Mouse (Mus musculus): ENCODE measurements around the gene Glyat. TPM values are rescaled to one million over a fixed set of nuclear protein-coding genes. Genes with fewer than 3 reads are reported as not detected.

The Glyat gene
- not detected in 2 replicates for total RNA-seq (2014; rRNA removed; ENCODE audit: low replicate concordance)
- not detected in 2 replicates for polyA plus RNA-seq (2015; fragmentation: Nextera tagmentation; extraction: Ambion mirVana)

GRCm38 (mm10) chr19:12633176-12633575 is at the start of gene Glyat:
Gene Glyat, plus strand, starts transcription at chr19:12633308.
- Histone ChIP-seq H3K9ac (replicated peaks; ENCODE audit: low read depth, low read length) (no peak within 1 kb of the TSS), H3K4me3 (ENCODE audit: low read depth, low read length) (no peak within 1 kb of the TSS), H3K4me2 (ENCODE audit: low read depth, low read length) (no peak within 1 kb of the TSS), H3K36me3 (replicated peaks; ENCODE audit: control insufficient read depth, insufficient read depth, low read length) (no peaks in the 10 kb centered on the region), H3K9me3 (replicated peaks; ENCODE audit: control insufficient read depth, low read length) (no peaks in the 10 kb centered on the region), H3K27me3 (ENCODE audit: control insufficient read depth, insufficient read depth, low read length) (no peaks in the 10 kb centered on the region), H3K4me1 (ENCODE audit: control insufficient read depth, insufficient read depth) (no peaks in the 10 kb centered on the region), H3K27ac (ENCODE audit: low read depth) (no peak within 1 kb of the TSS)
- WGBS, result 57% methylated on average over 4 of the region's 4 CpGs
- ATAC-seq (ENCODE audit: insufficient read depth, low read depth), result no peak
- no peak for TF ChIP-seq EP300 (IDR thresholded peaks at IDR 0.05; ENCODE audit: low read depth)
- TF ChIP-seq CTCF (IDR thresholded peaks at IDR 0.05; ENCODE audit: low read depth), result no peak
- DNase-seq (ENCODE audit: low spot score), result no peak

GRCm38 (mm10) chr19:12585310-12585709 is 47.8 kb upstream of the Glyat start:
- no peak overlapping the region for H3K9ac ChIP-seq (replicated peaks; ENCODE audit: low read depth, low read length)
- H3K4me2 ChIP-seq (ENCODE audit: low read depth, low read length), result no peak overlapping the region
- 52% methylated on average over 4 of the region's 4 CpGs for WGBS
- H3K27ac ChIP-seq (ENCODE audit: low read depth), result peak overlapping the region; percentile 57; the same call in 1 of the 2 replicates
- H3K36me3 ChIP-seq (replicated peaks; ENCODE audit: control insufficient read depth, insufficient read depth, low read length), result no peaks in the 10 kb centered on the region
- H3K4me3 ChIP-seq (ENCODE audit: low read depth, low read length), result no peak overlapping the region
- H3K9me3 ChIP-seq (replicated peaks; ENCODE audit: control insufficient read depth, low read length), result no peaks in the 10 kb centered on the region
- ATAC-seq (ENCODE audit: insufficient read depth, low read depth), result no peak
- no peak for TF ChIP-seq CTCF (IDR thresholded peaks at IDR 0.05; ENCODE audit: low read depth)
- no peak for TF ChIP-seq EP300 (IDR thresholded peaks at IDR 0.05; ENCODE audit: low read depth)
- H3K27me3 ChIP-seq (ENCODE audit: control insufficient read depth, insufficient read depth, low read length), result no peaks in the 10 kb centered on the region
- H3K4me1 ChIP-seq (ENCODE audit: control insufficient read depth, insufficient read depth), result no peaks in the 10 kb centered on the region
- DNase-seq (ENCODE audit: low spot score), result no peak

GRCm38 (mm10) chr19:12591908-12592307 is 41.2 kb upstream of the Glyat start:
- 0% methylated on average over 1 of the region's 1 CpGs for WGBS
- TF ChIP-seq CTCF (IDR thresholded peaks at IDR 0.05; ENCODE audit: low read depth) (peak; percentile 89), EP300 (IDR thresholded peaks at IDR 0.05; ENCODE audit: low read depth) (no peak)
- peak; percentile 74 for DNase-seq (ENCODE audit: low spot score)
- Histone ChIP-seq H3K9ac (replicated peaks; ENCODE audit: low read depth, low read length) (no peak overlapping the region), H3K9me3 (replicated peaks; ENCODE audit: control insufficient read depth, low read length) (no peaks in the 10 kb centered on the region), H3K4me1 (ENCODE audit: control insufficient read depth, insufficient read depth) (0 out of 2 replicates have a peak, but pooled peaks cover 3% of the 10 kb centered on the region), H3K36me3 (replicated peaks; ENCODE audit: control insufficient read depth, insufficient read depth, low read length) (no peaks in the 10 kb centered on the region), H3K4me3 (ENCODE audit: low read depth, low read length) (no peak overlapping the region), H3K4me2 (ENCODE audit: low read depth, low read length) (no peak overlapping the region), H3K27me3 (ENCODE audit: control insufficient read depth, insufficient read depth, low read length) (0 out of 2 replicates have a peak, but pooled peaks cover 4% of the 10 kb centered on the region), H3K27ac (ENCODE audit: low read depth) (no peak overlapping the region)
- ATAC-seq (ENCODE audit: insufficient read depth, low read depth), result peak; percentile 56

- no peak overlapping the region for H3K27ac ChIP-seq (ENCODE audit: low read depth)
- DNase-seq (ENCODE audit: low spot score), result no peak
- 0 out of 2 replicates have a peak, but pooled peaks cover 3% of the 10 kb centered on the region for H3K4me1 ChIP-seq (ENCODE audit: control insufficient read depth, insufficient read depth)
- no peaks in the 10 kb centered on the region for H3K9me3 ChIP-seq (replicated peaks; ENCODE audit: control insufficient read depth, low read length)
- H3K27me3 ChIP-seq (ENCODE audit: control insufficient read depth, insufficient read depth, low read length), result 0 out of 2 replicates have a peak, but pooled peaks cover 4% of the 10 kb centered on the region
- no peaks in the 10 kb centered on the region for H3K36me3 ChIP-seq (replicated peaks; ENCODE audit: control insufficient read depth, insufficient read depth, low read length)
- WGBS, result 46% methylated on average over 2 of the region's 2 CpGs
- no peak overlapping the region for H3K9ac ChIP-seq (replicated peaks; ENCODE audit: low read depth, low read length)
- TF ChIP-seq EP300 (IDR thresholded peaks at IDR 0.05; ENCODE audit: low read depth) (no peak), CTCF (IDR thresholded peaks at IDR 0.05; ENCODE audit: low read depth) (no peak)
- ATAC-seq (ENCODE audit: insufficient read depth, low read depth), result no peak
- peak overlapping the region; percentile 100; the same call in 1 of the 2 replicates for H3K4me2 ChIP-seq (ENCODE audit: low read depth, low read length)
- peak overlapping the region; percentile 71; the same call in 1 of the 2 replicates for H3K4me3 ChIP-seq (ENCODE audit: low read depth, low read length)
Observed at GRCm38 (mm10) chr19:12595135-12595529, 38.0 kb upstream of the Glyat start.

GRCm38 (mm10) chr19:12595530-12596289 is 37.4 kb upstream of the Glyat start:
- under 1% methylated on average over 46 of the region's 49 CpGs for WGBS
- peak overlapping the region; percentile 53 for H3K27ac ChIP-seq (ENCODE audit: low read depth)

More at GRCm38 (mm10) chr19:12595530-12596289, 37.4 kb upstream of the Glyat start:
- peak; percentile 58 for DNase-seq (ENCODE audit: low spot score)
- ATAC-seq (ENCODE audit: insufficient read depth, low read depth), result peak; percentile 86
- Histone ChIP-seq H3K4me2 (ENCODE audit: low read depth, low read length) (peak overlapping the region; percentile 100), H3K36me3 (replicated peaks; ENCODE audit: control insufficient read depth, insufficient read depth, low read length) (no peaks in the 10 kb centered on the region), H3K4me1 (ENCODE audit: control insufficient read depth, insufficient read depth) (0 out of 2 replicates have a peak, but pooled peaks cover 3% of the 10 kb centered on the region), H3K9ac (replicated peaks; ENCODE audit: low read depth, low read length) (peak overlapping the region; percentile 54), H3K9me3 (replicated peaks; ENCODE audit: control insufficient read depth, low read length) (no peaks in the 10 kb centered on the region), H3K27me3 (ENCODE audit: control insufficient read depth, insufficient read depth, low read length) (0 out of 2 replicates have a peak, but pooled peaks cover 4% of the 10 kb centered on the region), H3K4me3 (ENCODE audit: low read depth, low read length) (peak overlapping the region; percentile 71)
- TF ChIP-seq EP300 (IDR thresholded peaks at IDR 0.05; ENCODE audit: low read depth), result no peak
- peak; percentile 47; the same call in 1 of the 2 replicates for TF ChIP-seq CTCF (IDR thresholded peaks at IDR 0.05; ENCODE audit: low read depth)

All from heart, postnatal 0 days (tissue).